Mouse (Mus musculus): ENCODE results near the gene Frmd4a. TPM values are rescaled to one million over a fixed set of nuclear protein-coding genes. Genes with fewer than 3 reads are reported as not detected.

Gene Frmd4a
- total RNA-seq, 2 experiments from 2014 or later: 79.2 to 169 TPM

GRCm38 (mm10) chr2:4361981-4362834 lies 344.7 kb downstream of the Frmd4a start:
- no peak for ATAC-seq (replicated peaks; ENCODE audit: low FRiP score, poor library complexity, severe bottlenecking)

DNA sequence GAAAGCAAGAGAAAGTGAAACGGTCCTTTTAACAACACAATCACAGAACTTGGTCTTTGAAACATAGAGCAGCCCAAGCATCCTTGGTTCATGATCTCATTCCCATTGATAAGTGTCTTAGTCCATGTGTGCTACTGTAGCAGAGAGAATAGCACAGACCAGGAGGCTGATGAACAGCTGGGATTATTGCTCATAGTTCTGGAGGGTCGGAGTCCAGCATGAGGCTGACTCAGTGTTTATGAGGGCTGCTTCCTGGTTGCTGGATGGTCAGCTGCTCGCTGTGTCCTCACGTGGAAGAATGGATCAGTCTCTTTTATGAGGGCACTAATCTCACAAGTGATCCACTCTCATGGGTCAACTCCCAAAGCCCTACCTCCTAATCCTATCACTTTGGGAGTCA lies 347.4 kb downstream of the Frmd4a start:
- no peak for ATAC-seq (replicated peaks; ENCODE audit: low FRiP score, poor library complexity, severe bottlenecking)

GRCm38 (mm10) chr2:4368544-4368943 lies 351.0 kb downstream of the Frmd4a start:
- ATAC-seq (replicated peaks; ENCODE audit: low FRiP score, poor library complexity, severe bottlenecking): no peak

- no peak for ATAC-seq (replicated peaks; ENCODE audit: low FRiP score, poor library complexity, severe bottlenecking)
Observed at GRCm38 (mm10) chr2:4370499-4370898, 353.0 kb downstream of the Frmd4a start.

DNA sequence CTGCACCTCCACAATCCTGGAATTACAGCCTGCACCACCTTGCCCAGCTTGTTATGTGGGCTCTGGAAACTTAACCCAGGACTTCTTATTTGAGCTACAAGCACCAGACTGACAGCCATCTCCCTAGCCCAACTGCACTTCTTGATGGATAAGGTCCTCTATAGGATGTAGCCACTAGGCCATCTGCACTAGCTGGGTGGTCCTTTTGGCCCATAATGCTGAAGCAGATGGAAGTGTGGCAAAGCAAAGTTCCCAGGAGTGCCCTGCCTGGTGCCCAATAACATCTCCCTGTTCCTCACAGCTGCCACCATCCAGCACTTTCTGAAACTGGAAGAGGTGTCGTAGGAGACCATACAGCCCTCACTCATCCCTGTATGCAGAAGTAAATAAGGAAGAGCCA lies 353.8 kb downstream of the Frmd4a start:
- ATAC-seq (replicated peaks; ENCODE audit: low FRiP score, poor library complexity, severe bottlenecking): no peak

- no peak for ATAC-seq (replicated peaks; ENCODE audit: low FRiP score, poor library complexity, severe bottlenecking)
Observed at GRCm38 (mm10) chr2:4378844-4379243, 361.3 kb downstream of the Frmd4a start.

DNA sequence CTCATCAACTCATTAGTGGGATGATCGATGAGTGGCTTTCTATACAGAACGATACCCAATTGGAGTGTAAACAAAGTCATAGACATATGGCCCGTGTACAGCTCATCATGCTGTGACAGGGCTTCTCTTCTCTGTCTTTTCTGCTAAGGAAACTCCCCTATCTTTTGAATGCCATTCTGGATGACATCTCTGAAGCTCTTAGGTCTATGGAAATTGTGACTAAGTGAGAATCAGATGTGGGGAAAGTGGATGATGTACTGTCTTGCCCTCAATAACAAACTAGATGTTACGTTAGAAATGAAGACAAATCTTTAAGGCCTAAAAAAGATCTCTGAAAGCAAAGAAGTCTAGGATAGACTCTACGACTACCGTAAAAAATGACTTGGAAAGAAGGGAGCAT lies 362.9 kb downstream of the Frmd4a start:
- no peak for ATAC-seq (replicated peaks; ENCODE audit: low FRiP score, poor library complexity, severe bottlenecking)

DNA sequence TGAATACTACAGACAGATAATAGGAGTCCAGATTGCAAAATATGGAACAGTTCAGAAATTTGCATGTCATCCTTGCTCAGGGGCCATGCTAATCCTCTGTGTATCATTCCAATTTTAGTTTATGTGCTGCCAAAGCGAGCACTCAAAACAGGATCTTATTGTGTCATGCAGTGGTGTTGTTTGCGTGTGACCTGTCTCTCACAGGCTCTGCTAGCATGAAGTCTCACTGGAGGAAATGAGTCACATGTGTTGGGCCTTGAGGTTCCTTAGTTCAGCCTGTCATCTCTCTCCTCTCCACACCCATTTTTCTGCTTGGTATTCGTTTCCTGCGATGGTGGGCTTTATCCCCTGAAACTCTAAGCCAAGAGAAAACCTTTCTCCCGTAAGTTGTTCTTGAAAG lies 363.4 kb downstream of the Frmd4a start:
- no peak for ATAC-seq (replicated peaks; ENCODE audit: low FRiP score, poor library complexity, severe bottlenecking)

DNA sequence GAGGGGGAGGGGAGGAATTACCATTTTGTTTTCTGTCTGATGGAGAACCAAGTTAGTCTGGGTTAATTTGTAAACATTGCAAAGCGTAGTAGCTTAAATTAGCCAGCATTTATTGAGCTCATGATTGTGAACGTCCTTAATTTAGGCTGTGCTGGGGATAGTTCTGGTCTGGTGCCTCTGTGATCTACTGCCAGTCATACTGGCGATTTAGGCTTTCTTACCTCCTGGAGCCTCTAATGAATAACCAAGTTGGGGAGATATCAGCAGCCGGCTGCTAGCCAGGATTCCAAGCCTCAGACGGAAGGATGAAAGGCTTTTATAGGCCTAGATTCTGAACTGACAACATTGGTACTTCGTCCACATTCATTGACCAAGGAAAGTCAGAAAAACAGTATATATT lies 369.0 kb downstream of the Frmd4a start:
- ATAC-seq (replicated peaks; ENCODE audit: low FRiP score, poor library complexity, severe bottlenecking): no peak

DNA sequence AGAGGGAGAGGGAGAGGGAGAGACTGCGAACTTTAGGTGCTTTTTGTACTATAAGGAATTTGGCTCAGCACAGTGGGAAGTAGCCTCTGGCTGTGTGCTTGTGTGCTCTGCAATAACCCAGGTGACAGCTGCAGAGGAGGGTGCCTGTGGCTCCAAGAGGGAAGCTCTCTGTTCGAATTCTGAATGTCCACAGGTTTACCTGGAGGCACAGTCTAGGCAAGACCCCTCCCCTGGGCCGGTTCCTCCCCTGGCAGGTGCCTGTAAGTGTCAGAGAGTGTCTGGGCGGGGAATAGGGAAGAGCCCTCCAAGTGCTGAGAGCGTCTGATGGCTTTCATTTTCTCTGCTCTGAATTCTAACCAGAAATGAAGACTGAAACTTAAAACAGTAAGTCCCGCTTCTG lies 371.8 kb downstream of the Frmd4a start:
- ATAC-seq (replicated peaks; ENCODE audit: low FRiP score, poor library complexity, severe bottlenecking): no peak

DNA sequence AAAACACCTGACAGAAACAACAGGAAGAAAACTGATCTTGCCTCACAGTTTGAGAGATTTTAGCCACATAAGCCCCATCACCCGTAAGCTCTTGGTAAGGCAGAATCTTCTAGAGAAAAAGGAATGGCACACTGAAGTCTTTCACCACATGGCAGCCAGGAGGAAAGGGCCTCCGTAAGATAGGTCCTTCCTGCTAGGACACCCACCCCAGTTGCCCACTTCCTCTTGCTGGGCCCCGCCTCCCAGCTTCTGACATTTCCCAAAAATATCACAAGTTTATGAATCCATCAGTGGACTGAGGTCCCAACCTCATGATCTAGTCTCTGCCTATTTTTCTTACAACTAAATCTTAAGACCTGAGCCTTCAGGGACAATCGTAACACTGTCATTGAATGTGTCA lies 373.6 kb downstream of the Frmd4a start:
- ATAC-seq (replicated peaks; ENCODE audit: low FRiP score, poor library complexity, severe bottlenecking): no peak

- no peak for ATAC-seq (replicated peaks; ENCODE audit: low FRiP score, poor library complexity, severe bottlenecking)
Observed at GRCm38 (mm10) chr2:4391678-4392085, 374.2 kb downstream of the Frmd4a start.

GRCm38 (mm10) chr2:4393046-4393445 lies 375.5 kb downstream of the Frmd4a start:
- ATAC-seq (replicated peaks; ENCODE audit: low FRiP score, poor library complexity, severe bottlenecking): no peak

- ATAC-seq (replicated peaks; ENCODE audit: low FRiP score, poor library complexity, severe bottlenecking): no peak
Observed at GRCm38 (mm10) chr2:4394641-4395040, 377.1 kb downstream of the Frmd4a start.

DNA sequence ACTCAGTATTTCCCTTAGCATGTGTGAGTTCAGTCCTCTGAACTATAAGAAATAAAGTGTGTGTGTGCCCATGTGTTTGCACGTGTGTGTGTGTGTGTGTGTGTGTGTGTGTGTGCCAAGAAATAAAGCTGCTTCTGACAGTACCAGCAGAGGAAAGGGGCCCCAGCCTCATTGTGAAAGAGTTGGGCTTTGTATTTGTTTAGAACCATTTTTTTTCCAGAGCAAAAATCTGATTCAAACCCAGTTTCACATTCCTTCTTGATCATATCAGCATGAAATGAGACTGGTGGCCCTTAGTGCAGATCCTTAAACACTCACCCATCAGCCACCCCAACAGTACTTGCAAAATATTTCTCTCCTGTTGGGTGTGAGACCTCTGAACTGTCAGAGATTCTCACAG lies 382.2 kb downstream of the Frmd4a start:
- ATAC-seq (replicated peaks; ENCODE audit: low FRiP score, poor library complexity, severe bottlenecking): no peak

DNA sequence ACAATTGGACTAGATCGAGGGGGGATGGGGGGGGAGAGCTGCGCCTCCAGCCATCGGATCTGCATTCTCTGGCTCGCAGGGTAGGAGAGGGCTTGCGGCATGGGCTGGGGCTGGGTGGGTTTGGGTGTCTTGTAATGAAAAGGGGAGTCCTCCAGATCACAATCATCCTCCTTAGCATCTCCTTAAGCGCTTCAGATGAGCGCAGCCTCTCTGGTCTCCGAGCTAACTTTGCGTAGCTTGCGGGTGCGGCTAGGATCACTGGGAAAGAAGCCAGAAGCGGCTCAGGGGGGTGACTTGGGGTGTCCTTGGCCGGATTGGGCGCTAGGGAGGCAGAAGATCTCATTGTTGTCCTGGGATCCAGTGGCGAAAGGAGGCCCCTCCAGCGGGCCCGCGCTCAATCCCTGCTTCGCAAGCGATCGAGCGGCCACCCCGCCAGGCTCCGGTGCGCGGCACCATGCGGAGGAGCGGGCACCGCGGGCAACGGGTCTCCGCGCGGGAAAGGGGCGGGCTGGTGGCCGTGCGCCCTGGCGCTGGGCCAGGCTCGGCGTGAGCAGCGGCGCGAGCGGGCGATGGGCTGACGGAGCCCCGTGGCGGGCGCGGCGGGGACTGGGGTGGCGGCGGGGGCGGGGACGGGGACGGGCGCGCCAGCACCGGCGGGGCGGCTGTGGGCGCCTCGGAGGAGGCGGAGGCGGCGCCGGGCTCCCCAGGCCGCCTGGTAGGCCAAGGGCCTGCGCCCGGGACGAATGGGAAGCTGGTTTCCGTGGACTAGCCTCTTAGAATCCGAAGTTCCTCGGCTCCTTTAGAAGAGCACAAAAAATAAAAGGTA lies 383.5 kb downstream of the Frmd4a start:
- no peak for ATAC-seq (replicated peaks; ENCODE audit: low FRiP score, poor library complexity, severe bottlenecking)

DNA sequence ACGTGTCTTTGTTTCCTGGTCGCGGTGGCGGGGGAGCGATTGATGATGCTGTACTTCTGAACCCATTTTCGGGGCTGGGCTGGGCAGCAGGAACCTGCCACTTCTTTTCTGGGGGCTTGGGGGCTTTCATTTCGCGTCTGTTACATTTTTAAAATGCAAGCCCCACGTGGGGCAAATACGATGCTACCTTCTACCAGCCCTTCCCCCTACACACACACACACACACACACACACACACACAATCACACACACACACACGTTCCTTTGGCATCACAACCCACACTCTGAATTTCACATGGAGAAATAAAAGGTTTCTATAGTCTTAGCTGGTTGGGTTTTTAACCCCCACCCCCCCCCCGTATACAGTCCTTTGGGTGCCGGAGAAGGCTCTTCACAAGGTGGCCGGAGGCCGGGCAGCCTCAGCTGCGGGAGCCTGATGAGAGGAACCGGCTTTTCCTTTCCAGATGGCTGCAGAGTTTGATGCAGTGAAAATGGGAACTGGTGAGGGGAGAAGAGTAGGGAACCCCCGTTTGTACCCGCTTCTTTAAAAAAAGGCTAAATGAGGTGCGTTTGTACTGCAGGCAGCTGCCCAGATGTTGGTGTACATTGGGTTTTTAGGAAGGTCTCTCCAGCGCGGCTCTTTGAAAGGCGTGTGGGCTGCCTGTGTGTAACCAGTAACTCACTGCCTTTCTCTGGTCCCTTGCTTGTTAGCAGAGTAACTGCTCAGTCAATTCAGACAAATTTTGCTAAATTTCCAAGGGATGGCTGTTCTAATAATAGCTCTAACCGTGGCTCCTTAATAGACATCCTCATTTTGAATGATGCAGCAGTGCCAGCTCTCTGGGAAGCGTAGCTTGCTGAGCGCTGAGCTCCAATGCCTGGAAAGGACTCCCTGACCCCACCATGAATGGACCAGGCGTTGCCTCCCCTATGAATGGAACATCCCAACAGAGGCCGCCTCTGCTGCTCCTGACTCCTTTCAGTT lies 384.4 kb downstream of the Frmd4a start:
- no peak for ATAC-seq (replicated peaks; ENCODE audit: low FRiP score, poor library complexity, severe bottlenecking)

GRCm38 (mm10) chr2:4406977-4407376 lies 389.5 kb downstream of the Frmd4a start:
- ATAC-seq (replicated peaks; ENCODE audit: low FRiP score, poor library complexity, severe bottlenecking): no peak

- no peak for ATAC-seq (replicated peaks; ENCODE audit: low FRiP score, poor library complexity, severe bottlenecking)
Observed at GRCm38 (mm10) chr2:4409810-4410433, 392.4 kb downstream of the Frmd4a start.

Data from erythroid progenitor cell, adult 5-6 weeks (primary cell).